Comparison of ENCODE assay signal across 8 mouse cellular contexts in genomic region chr1:82287776-82288325, GRCm38 (mm10). TPM values are rescaled to one million over a fixed set of nuclear protein-coding genes. Genes with fewer than 3 reads are reported as not detected.
A peak's percentile ranks its signal among the peaks of the same experiment; 100 is the strongest.
DNase-seq lines count a peak whose midpoint lies in the region; ATAC-seq lines count a peak whose summit lies in the region.

No protein-coding gene starts in this region.

- intact Hi-C loops in heart, postnatal 14 days (cut with DNase I): loop anchor here (5.0 to 10.0 kb wide), 5 partner anchors 41 to 591 kb away; no protein-coding TSS in a partner anchor

- WGBS in kidney, embryonic 15.5 days: 93% methylated on average over 16 of the region's 16 CpGs
- WGBS in forebrain, embryonic 10.5 days: 95% methylated on average over 16 of the region's 16 CpGs
- 73% methylated on average over 16 of the region's 16 CpGs for WGBS in liver, embryonic 15.5 days (ENCODE audit: insufficient replicate concordance)

- H3K36me3 ChIP-seq in kidney, embryonic 15.5 days: peaks cover 18% of the 10 kb centered on the region
- peaks cover 34% of the 10 kb centered on the region for H3K36me3 ChIP-seq in forebrain, embryonic 10.5 days (replicated peaks)
- H3K36me3 ChIP-seq in liver, embryonic 15.5 days (replicated peaks): peaks cover 7% of the 10 kb centered on the region; the same call in 1 of the 2 replicates

- H3K27me3 ChIP-seq in kidney, embryonic 15.5 days: peaks cover 11% of the 10 kb centered on the region; the same call in 1 of the 2 replicates
- peaks cover 28% of the 10 kb centered on the region for H3K27me3 ChIP-seq in forebrain, embryonic 10.5 days (ENCODE audit: poor library complexity, severe bottlenecking)
- peaks cover 72% of the 10 kb centered on the region for H3K27me3 ChIP-seq in liver, embryonic 15.5 days

- no peak for ATAC-seq in kidney, embryonic 15.5 days (replicated peaks; ENCODE audit: low FRiP score)
- no peak for ATAC-seq in liver, embryonic 15.5 days (ENCODE audit: insufficient read depth)
- ATAC-seq in granulocyte monocyte progenitor cell, adult 5-6 weeks (replicated peaks; ENCODE audit: poor library complexity, severe bottlenecking): no peak

- peaks cover 60% of the 10 kb centered on the region for H3K4me1 ChIP-seq in kidney, embryonic 15.5 days
- H3K4me1 ChIP-seq in forebrain, embryonic 10.5 days: peaks cover 92% of the 10 kb centered on the region
- peaks cover 22% of the 10 kb centered on the region for H3K4me1 ChIP-seq in liver, embryonic 15.5 days (replicated peaks)

- no peak for DNase-seq in kidney, adult 8-10 months
- DNase-seq in forebrain, embryonic 10.5 days (ENCODE audit: extremely low spot score, low spot score): no peak
- peak; percentile 13 to 21 for DNase-seq in heart, postnatal 14 days
- DNase-seq in c-Kit-positive CD71-positive TER-119-positive erythroid progenitor cells, embryonic 14.5 days (ENCODE audit: low spot score): no peak
- DNase-seq in frontal cortex, adult 2 months (ENCODE audit: extremely low spot score in 1 of 2, low spot score in 1 of 2): no peak

- H3K4me2 ChIP-seq in kidney, embryonic 15.5 days: peak overlapping the region; percentile 73
- peak overlapping the region; percentile 42 for H3K4me2 ChIP-seq in liver, embryonic 15.5 days

- no peaks in the 10 kb centered on the region for H3K9me3 ChIP-seq in kidney, embryonic 15.5 days (replicated peaks)
- H3K9me3 ChIP-seq in forebrain, embryonic 10.5 days: peaks cover 23% of the 10 kb centered on the region
- no peaks in the 10 kb centered on the region for H3K9me3 ChIP-seq in liver, embryonic 15.5 days (replicated peaks)

- H3K27ac ChIP-seq in kidney, embryonic 15.5 days: no peak overlapping the region
- H3K27ac ChIP-seq in forebrain, embryonic 10.5 days: peak overlapping the region; percentile 96
- H3K27ac ChIP-seq in liver, embryonic 15.5 days (replicated peaks): no peak overlapping the region

- H3K4me3 ChIP-seq in kidney, embryonic 15.5 days (replicated peaks): peak overlapping the region; percentile 40; the same call in 1 of the 2 replicates
- peak overlapping the region; percentile 80 for H3K4me3 ChIP-seq in forebrain, embryonic 10.5 days
- no peak overlapping the region for H3K4me3 ChIP-seq in liver, embryonic 15.5 days (replicated peaks)

- no peak overlapping the region for H3K9ac ChIP-seq in kidney, embryonic 15.5 days
- H3K9ac ChIP-seq in liver, embryonic 15.5 days: no peak overlapping the region

RNA-seq across cellular contexts. Expression of gene Irs1, which starts 3.4 kb away (rescaled TPM):
- polyA plus RNA-seq in kidney, embryonic 15.5 days (2015; fragmentation: Nextera tagmentation; extraction: Ambion mirVana): 4.1 and 4.3 TPM in 2 replicates
- polyA plus RNA-seq in forebrain, embryonic 10.5 days (2016; fragmentation: Nextera tagmentation; extraction: Ambion mirVana): 11.3 and 11.8 TPM in 2 replicates
- 10 to 100 TPM; 37.5 to 38.0 TPM for total RNA-seq in heart, postnatal 14 days (2021)
- 1.1 and 1.2 TPM in 2 replicates for polyA plus RNA-seq in liver, embryonic 15.5 days (2015; fragmentation: Nextera tagmentation; extraction: Ambion mirVana)
- 8.5 and 9.5 TPM in 2 replicates for polyA plus RNA-seq in frontal cortex, adult 2 months (2012; rRNA removed)
- not detected in 2 replicates for total RNA-seq in granulocyte monocyte progenitor cell, adult 5-6 weeks (2014; fragmentation: Nextera tagmentation)
- not detected in 2 replicates for total RNA-seq in granulocyte monocyte progenitor cell, adult 5-6 weeks (2017)

RNA-seq across cellular contexts. Expression of gene Rhbdd1, which starts 28.4 kb away (rescaled TPM):
- polyA plus RNA-seq in kidney, embryonic 15.5 days (2015; fragmentation: Nextera tagmentation; extraction: Ambion mirVana): 9.4 and 9.8 TPM in 2 replicates
- polyA plus RNA-seq in forebrain, embryonic 10.5 days (2016; fragmentation: Nextera tagmentation; extraction: Ambion mirVana): 10.2 and 10.6 TPM in 2 replicates
- total RNA-seq in heart, postnatal 14 days (2021): 10 to 100 TPM; 10.1 to 11.5 TPM
- 8.6 and 9.2 TPM in 2 replicates for polyA plus RNA-seq in liver, embryonic 15.5 days (2015; fragmentation: Nextera tagmentation; extraction: Ambion mirVana)
- 6.1 and 7.0 TPM in 2 replicates for polyA plus RNA-seq in frontal cortex, adult 2 months (2012; rRNA removed)
- total RNA-seq in granulocyte monocyte progenitor cell, adult 5-6 weeks (2014; fragmentation: Nextera tagmentation): 12.1 and 17.7 TPM in 2 replicates
- total RNA-seq in granulocyte monocyte progenitor cell, adult 5-6 weeks (2017): 16.7 and 17.3 TPM in 2 replicates

RNA-seq across cellular contexts. Expression of gene Gm9747, which starts 54.9 kb away (rescaled TPM):
- polyA plus RNA-seq in kidney, embryonic 15.5 days (2015; fragmentation: Nextera tagmentation; extraction: Ambion mirVana): 11.4 and 11.9 TPM in 2 replicates
- 31.1 and 31.3 TPM in 2 replicates for polyA plus RNA-seq in forebrain, embryonic 10.5 days (2016; fragmentation: Nextera tagmentation; extraction: Ambion mirVana)
- not detected for total RNA-seq in heart, postnatal 14 days (2021)
- 3.2 and 4.9 TPM in 2 replicates for polyA plus RNA-seq in liver, embryonic 15.5 days (2015; fragmentation: Nextera tagmentation; extraction: Ambion mirVana)
- 0.04 and 0.10 TPM in 2 replicates for polyA plus RNA-seq in frontal cortex, adult 2 months (2012; rRNA removed)
- total RNA-seq in granulocyte monocyte progenitor cell, adult 5-6 weeks (2014; fragmentation: Nextera tagmentation): not detected in 2 replicates
- not detected in 2 replicates for total RNA-seq in granulocyte monocyte progenitor cell, adult 5-6 weeks (2017)

Comparison
In these comparisons a context has a peak if more than half of its experiments do, and no peak if none do; other contexts are left out.
1. DNase-seq: peak in heart, postnatal 14 days (2 of 2); none in kidney, adult 8-10 months (0 of 2), forebrain, embryonic 10.5 days (single experiment), c-Kit-positive CD71-positive TER-119-positive erythroid progenitor cells, embryonic 14.5 days (single experiment) and frontal cortex, adult 2 months (0 of 2).